Mouse (Mus musculus) 416B (cell line): ENCODE measurements at regions not wholly inside any gene's neighbourhood (a gene's known extent, or its start where the extent isn't known, plus 50 kb on each side); places are given as distances from the start of the nearest gene placed in this dataset.
A peak's percentile ranks its signal among the peaks of the same experiment; 100 is the strongest.

ENCODE experiments used
- DNase-seq: peaks from one replicate; pipeline ENCODE4 v3.0.0; 2011; ENCODE audit warnings: low read depth

GRCm38 (mm10) chr1:35587900-35588299 lies 480.3 kb upstream of the Hs6st1 start:
- no peak for DNase-seq

- no peak for DNase-seq
These were observed 479.3 kb upstream of the Hs6st1 start for GRCm38 (mm10) chr1:35588939-35589338.

- DNase-seq, result no peak
These were observed 467.4 kb upstream of the Hs6st1 start for GRCm38 (mm10) chr1:35600847-35601246.

GRCm38 (mm10) chr1:35615131-35615530 lies 453.1 kb upstream of the Hs6st1 start:
- no peak for DNase-seq

GRCm38 (mm10) chr1:35619476-35619875 lies 448.7 kb upstream of the Hs6st1 start:
- DNase-seq, result no peak

- no peak for DNase-seq
These were observed 425.6 kb upstream of the Hs6st1 start for GRCm38 (mm10) chr1:35642595-35642994.

- DNase-seq, result no peak
These were observed 414.9 kb upstream of the Hs6st1 start for GRCm38 (mm10) chr1:35653119-35653956.

- DNase-seq, result no peak
These were observed 405.2 kb upstream of the Hs6st1 start for GRCm38 (mm10) chr1:35663006-35663405.

- no peak for DNase-seq
These were observed 394.7 kb upstream of the Hs6st1 start for GRCm38 (mm10) chr1:35673524-35673923.

GRCm38 (mm10) chr1:35673992-35674391 lies 394.2 kb upstream of the Hs6st1 start:
- DNase-seq, result no peak

- DNase-seq, result no peak
These were observed 385.7 kb upstream of the Hs6st1 start for GRCm38 (mm10) chr1:35682511-35682949.

GRCm38 (mm10) chr1:35685651-35686050 lies 382.5 kb upstream of the Hs6st1 start:
- DNase-seq, result no peak

GRCm38 (mm10) chr1:35694349-35694748 lies 373.9 kb upstream of the Hs6st1 start:
- DNase-seq, result no peak

GRCm38 (mm10) chr1:35694775-35695591 lies 373.2 kb upstream of the Hs6st1 start:
- no peak for DNase-seq

GRCm38 (mm10) chr1:35697218-35697617 lies 371.0 kb upstream of the Hs6st1 start:
- no peak for DNase-seq

GRCm38 (mm10) chr1:35697834-35698500 lies 370.2 kb upstream of the Hs6st1 start:
- DNase-seq, result no peak

GRCm38 (mm10) chr1:35702585-35702984 lies 365.6 kb upstream of the Hs6st1 start:
- DNase-seq, result no peak

GRCm38 (mm10) chr1:35706336-35706735 lies 361.9 kb upstream of the Hs6st1 start:
- DNase-seq, result no peak

GRCm38 (mm10) chr1:35708176-35708788 lies 359.9 kb upstream of the Hs6st1 start:
- DNase-seq, result peak; percentile 17

GRCm38 (mm10) chr1:35709214-35709613 lies 359.0 kb upstream of the Hs6st1 start:
- DNase-seq, result no peak

- DNase-seq, result no peak
These were observed 354.2 kb upstream of the Hs6st1 start for GRCm38 (mm10) chr1:35713961-35714360.

- no peak for DNase-seq
These were observed 352.3 kb upstream of the Hs6st1 start for GRCm38 (mm10) chr1:35715931-35716330.
